In genomic region chr12:52782902-52783441, GRCm38 (mm10) we compare ENCODE assay signal across 8 mouse cellular contexts.
A peak's percentile ranks its signal among the peaks of the same experiment; 100 is the strongest.
DNase-seq lines count a peak whose midpoint lies in the region; ATAC-seq and TF ChIP-seq lines count a peak whose summit lies in the region.

No protein-coding gene starts in this region.

- no peak overlapping the region for H3K9ac ChIP-seq in limb, embryonic 15.5 days
- H3K9ac ChIP-seq in neural tube, embryonic 13.5 days = peak overlapping the region; percentile 27; the same call in 1 of the 2 replicates

- peak; percentile 19 for DNase-seq in gastrocnemius, adult 2 months
- no peak for DNase-seq in gastrocnemius, postnatal 10 days
- DNase-seq in T-cell, adult 2 months (ENCODE audit: low spot score) = peak; percentile 59
- DNase-seq in embryo, embryonic 10.5 days (ENCODE audit: low spot score) = peak; percentile 63
- DNase-seq in heart, postnatal 14 days = peak; percentile 29
- DNase-seq in layer of hippocampus, postnatal 10 days (ENCODE audit: low spot score in 2 of 2) = no peak

- WGBS in limb, embryonic 15.5 days = 15% methylated on average over 14 of the region's 14 CpGs
- 10% methylated on average over 14 of the region's 14 CpGs for WGBS in neural tube, embryonic 13.5 days

- intact Hi-C loops in gastrocnemius, adult 2 months (cut with DNase I) = no loop called here
- intact Hi-C loops in heart, postnatal 14 days (cut with DNase I) = no loop called here

- H3K9me3 ChIP-seq in limb, embryonic 15.5 days = no peaks in the 10 kb centered on the region
- H3K9me3 ChIP-seq in neural tube, embryonic 13.5 days = no peaks in the 10 kb centered on the region

- peak overlapping the region; percentile 35 for H3K4me2 ChIP-seq in limb, embryonic 15.5 days
- H3K4me2 ChIP-seq in neural tube, embryonic 13.5 days = peak overlapping the region; percentile 49

- H3K36me3 ChIP-seq in limb, embryonic 15.5 days = no peaks in the 10 kb centered on the region
- H3K36me3 ChIP-seq in neural tube, embryonic 13.5 days = no peaks in the 10 kb centered on the region

- no peak for ATAC-seq in limb, embryonic 15.5 days (ENCODE audit: insufficient number of reproducible peaks, low FRiP score, low TSS enrichment, low read depth)
- peak; percentile 54 for ATAC-seq in neural tube, embryonic 13.5 days (ENCODE audit: low read depth)

- H3K4me1 ChIP-seq in limb, embryonic 15.5 days = peaks cover 7% of the 10 kb centered on the region
- H3K4me1 ChIP-seq in neural tube, embryonic 13.5 days (replicated peaks) = peaks cover 44% of the 10 kb centered on the region

- TF ChIP-seq CTCF in gastrocnemius, adult 2 months (IDR thresholded peaks at IDR 0.05) = no peak

- no peaks in the 10 kb centered on the region for H3K27me3 ChIP-seq in limb, embryonic 15.5 days
- no peaks in the 10 kb centered on the region for H3K27me3 ChIP-seq in neural tube, embryonic 13.5 days

- H3K27ac ChIP-seq in gastrocnemius, adult 2 months = no peak overlapping the region
- H3K27ac ChIP-seq in limb, embryonic 15.5 days = no peak overlapping the region
- peak overlapping the region; percentile 50 for H3K27ac ChIP-seq in neural tube, embryonic 13.5 days (replicated peaks)

- peak overlapping the region; percentile 54 for H3K4me3 ChIP-seq in gastrocnemius, adult 2 months
- H3K4me3 ChIP-seq in limb, embryonic 15.5 days = peak overlapping the region; percentile 1; the same call in 1 of the 2 replicates
- peak overlapping the region; percentile 16 for H3K4me3 ChIP-seq in neural tube, embryonic 13.5 days

Comparison
In these comparisons a context has a peak if more than half of its experiments do, and no peak if none do; other contexts are left out.
1. DNase-seq: peak in gastrocnemius, adult 2 months (single experiment), T-cell, adult 2 months (single experiment), embryo, embryonic 10.5 days (single experiment) and heart, postnatal 14 days (2 of 2); none in gastrocnemius, postnatal 10 days (single experiment) and layer of hippocampus, postnatal 10 days (0 of 2).
2. H3K4me3 ChIP-seq: peak in every context shown above with its lines; median percentile 54 in gastrocnemius, adult 2 months; 16 in neural tube, embryonic 13.5 days; 1 in limb, embryonic 15.5 days.